Mouse (Mus musculus) heart, postnatal 0 days (tissue): ENCODE measurements around the gene Capn9.

Source experiments
- CTCF ChIP-seq: IDR thresholded peaks from 2 replicates; pipeline ENCODE4 v1.5.1; 2016; ENCODE audit warnings: antibody characterized with exemption, control low read depth, low read depth
- EP300 ChIP-seq: IDR thresholded peaks from 2 replicates; pipeline ENCODE4 v1.6.1; 2016; ENCODE audit warnings: antibody characterized with exemption, low read depth

DNA sequence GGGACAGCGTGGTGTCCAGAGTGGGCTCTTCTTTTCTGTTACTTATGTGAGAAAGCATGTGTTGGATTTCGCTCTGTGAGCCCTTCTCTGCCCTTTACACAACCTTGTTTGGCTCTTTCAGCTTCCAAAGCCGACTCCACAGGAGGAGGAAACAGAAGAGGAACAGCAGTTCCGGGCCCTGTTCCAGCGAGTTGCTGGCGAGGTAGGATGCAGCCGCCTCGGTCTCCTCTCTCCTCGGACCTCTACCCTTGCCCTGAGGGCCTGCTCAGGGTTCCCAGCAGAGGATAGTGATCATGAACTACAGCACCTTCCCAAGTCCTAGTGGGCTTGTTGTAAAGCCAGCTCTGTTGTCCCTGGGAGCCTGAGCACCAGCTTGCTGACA, 33.1 kb downstream of the Capn9 start:
- TF ChIP-seq CTCF (no peak), EP300 (no peak)
